Mouse (Mus musculus) embryonic fibroblast, embryonic 13.5 days (primary cell): ENCODE data around the gene Gm44502. TPM values are rescaled to one million over a fixed set of nuclear protein-coding genes. Genes with fewer than 3 reads are reported as not detected.

Source experiments
- H3K27ac ChIP-seq: 2 replicates; pipeline ENCODE4 v1.5.1; 2012; ENCODE audit warnings: low read length, control low read depth, inconsistent platforms; ENCODE audit not compliant: insufficient read depth
- H3K4me1 ChIP-seq: 2 replicates; pipeline ENCODE4 v1.6.1; 2011; ENCODE audit warnings: low read length; ENCODE audit not compliant: control insufficient read depth, insufficient read depth
- H3K4me3 ChIP-seq: 2 replicates; pipeline ENCODE4 v1.5.1; 2011; ENCODE audit warnings: mild to moderate bottlenecking, control low read depth, low read length; ENCODE audit not compliant: insufficient read depth
- CTCF ChIP-seq: IDR thresholded peaks from 2 replicates; pipeline ENCODE4 v1.5.1; 2011; ENCODE audit warnings: mild to moderate bottlenecking, control low read depth, low read length, moderate library complexity, borderline replicate concordance; ENCODE audit not compliant: insufficient read depth
- POLR2A ChIP-seq: IDR thresholded peaks from 2 replicates; pipeline ENCODE4 v1.6.1; 2011; ENCODE audit warnings: low read depth, mild to moderate bottlenecking, control low read depth, low read length, moderate library complexity
- polyA plus RNA-seq: library from polyadenylated mRNA; stranded (reverse); fragments of >200 nt; gene quantifications from 2 replicates; pipeline ENCODE4 v1.2.4, GENCODE M21; 2011; ENCODE audit warnings: low read depth; ENCODE audit not compliant: missing spikeins, insufficient read length

The Gm44502 gene
- polyA plus RNA-seq, 1 experiment, result 1.6 TPM

DNA sequence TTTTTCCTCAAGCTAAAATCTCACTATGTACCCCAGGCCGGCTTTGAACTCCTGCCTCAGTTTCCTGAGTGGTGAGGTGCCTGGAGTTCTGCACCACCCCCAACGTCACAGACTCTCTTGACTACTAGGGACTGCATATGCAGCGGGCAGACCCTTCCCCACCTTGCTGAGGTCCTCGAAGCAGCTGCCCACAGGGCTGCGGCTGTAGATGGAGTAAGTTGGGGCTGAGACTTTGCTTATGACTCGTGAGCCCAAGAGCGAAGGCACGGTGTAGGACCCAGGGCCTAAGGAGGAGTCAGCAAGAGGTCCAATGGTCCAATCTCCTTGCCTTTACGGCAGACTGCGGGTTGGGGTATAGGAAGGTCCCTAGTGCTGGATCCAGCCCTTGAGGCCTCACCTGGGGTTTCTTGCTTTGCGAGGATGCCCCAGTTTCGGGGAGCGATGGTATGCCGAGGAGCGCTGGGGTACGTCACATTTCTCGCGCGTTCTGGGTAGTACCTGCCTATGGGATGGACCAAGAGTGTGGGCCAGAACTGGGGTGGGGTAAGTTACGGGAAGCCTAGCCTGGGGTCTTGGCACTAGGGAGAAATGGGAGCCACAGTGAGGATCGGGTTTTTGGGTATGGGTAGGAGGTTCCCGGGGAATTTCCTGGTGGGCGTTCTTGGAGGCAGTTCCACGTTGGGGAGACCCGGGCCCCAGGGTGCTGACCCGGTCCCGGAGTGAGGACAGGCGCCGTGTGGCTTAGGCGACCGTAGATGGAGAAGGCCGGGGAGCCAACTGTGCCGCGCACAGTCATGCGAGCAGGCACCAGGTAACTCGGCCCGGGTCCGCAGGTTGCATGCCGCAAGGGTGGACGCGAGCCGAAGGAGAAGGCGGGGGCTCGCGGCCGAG, 51.3 kb downstream of the Gm44502 start:
- peak overlapping the region; percentile 19; the same call in 1 of the 2 replicates for H3K4me3 ChIP-seq
- no peak for TF ChIP-seq POLR2A
- TF ChIP-seq CTCF, result no peak
- no peaks in the 10 kb centered on the region; the same call in 1 of the 2 replicates for H3K4me1 ChIP-seq
- H3K27ac ChIP-seq, result no peak overlapping the region

DNA sequence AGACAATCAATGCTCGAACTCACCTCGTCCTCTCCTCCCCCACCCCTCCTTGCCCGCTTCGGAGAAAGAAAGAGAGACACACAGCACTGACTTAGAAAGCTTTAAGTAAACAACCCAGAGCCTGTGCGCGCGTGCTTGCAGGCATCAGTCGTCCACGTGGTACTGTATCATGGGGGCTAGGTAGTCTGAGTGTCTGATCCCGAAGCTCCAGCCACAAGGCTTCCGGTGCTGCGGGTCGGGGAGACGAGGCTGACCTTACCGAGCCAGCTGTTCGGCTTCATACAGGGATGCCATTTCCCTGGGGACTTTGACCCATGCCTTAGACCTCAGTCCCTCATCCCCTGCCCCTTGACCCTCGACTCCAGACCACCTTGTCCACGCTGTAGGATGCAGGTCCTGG, 52.1 kb downstream of the Gm44502 start:
- no peak; the same call in 1 of the 2 replicates for TF ChIP-seq POLR2A
- TF ChIP-seq CTCF, result no peak
- Histone ChIP-seq H3K27ac (no peak overlapping the region), H3K4me3 (no peak overlapping the region), H3K4me1 (no peaks in the 10 kb centered on the region; the same call in 1 of the 2 replicates)

DNA sequence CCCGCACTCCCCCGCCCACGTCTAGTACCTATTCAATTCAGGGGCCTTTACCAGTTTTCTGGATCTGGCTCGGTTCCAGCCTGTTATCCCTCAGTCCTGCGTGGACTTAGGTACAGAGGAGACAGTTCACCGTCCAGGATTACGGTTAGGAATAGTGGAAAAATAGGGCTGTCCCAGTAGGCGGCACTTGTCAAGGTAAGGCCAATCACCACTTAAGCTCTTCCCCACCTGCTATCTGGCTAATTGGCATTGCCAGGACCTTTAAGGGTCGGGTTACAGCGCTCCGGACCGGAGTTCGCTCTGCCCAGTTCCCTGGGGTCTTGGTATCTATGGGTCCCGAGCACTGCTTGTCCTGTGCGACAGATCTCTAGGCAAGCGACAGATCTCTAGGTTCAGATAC, 52.5 kb downstream of the Gm44502 start, which contains the start of gene Tymp:
Gene Tymp, minus strand, starts transcription at position 83 of the 400 bp plus-strand sequence.
- no peaks in the 10 kb centered on the region; the same call in 1 of the 2 replicates for H3K4me1 ChIP-seq
- H3K27ac ChIP-seq, result no peak within 1 kb of the TSS
- TF ChIP-seq CTCF, result no peak
- TF ChIP-seq POLR2A, result no peak
- H3K4me3 ChIP-seq, result no peak within 1 kb of the TSS

DNA sequence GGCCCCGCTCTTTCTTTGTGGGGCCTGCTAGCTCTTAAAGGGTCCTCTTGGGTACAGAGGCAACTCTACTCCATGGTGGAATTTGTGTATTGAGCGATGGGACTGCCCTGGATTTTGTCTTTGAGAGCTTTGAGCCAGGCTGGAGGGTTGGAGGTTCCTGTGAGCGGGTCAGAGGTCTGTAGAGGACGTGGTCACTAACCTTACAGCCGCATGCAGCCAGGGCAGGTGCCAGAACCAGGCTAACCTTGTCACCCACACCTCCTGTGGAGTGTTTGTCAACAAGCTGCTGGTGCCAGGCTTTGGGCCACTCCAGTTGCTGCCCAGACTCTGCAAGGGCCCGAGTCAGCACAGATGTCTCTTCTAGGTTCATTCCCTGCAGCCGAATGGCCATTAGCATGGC, 53.5 kb downstream of the Gm44502 start:
- H3K4me3 ChIP-seq, result no peak overlapping the region
- TF ChIP-seq POLR2A (no peak), CTCF (no peak)
- no peak overlapping the region for H3K27ac ChIP-seq
- no peaks in the 10 kb centered on the region; the same call in 1 of the 2 replicates for H3K4me1 ChIP-seq

DNA sequence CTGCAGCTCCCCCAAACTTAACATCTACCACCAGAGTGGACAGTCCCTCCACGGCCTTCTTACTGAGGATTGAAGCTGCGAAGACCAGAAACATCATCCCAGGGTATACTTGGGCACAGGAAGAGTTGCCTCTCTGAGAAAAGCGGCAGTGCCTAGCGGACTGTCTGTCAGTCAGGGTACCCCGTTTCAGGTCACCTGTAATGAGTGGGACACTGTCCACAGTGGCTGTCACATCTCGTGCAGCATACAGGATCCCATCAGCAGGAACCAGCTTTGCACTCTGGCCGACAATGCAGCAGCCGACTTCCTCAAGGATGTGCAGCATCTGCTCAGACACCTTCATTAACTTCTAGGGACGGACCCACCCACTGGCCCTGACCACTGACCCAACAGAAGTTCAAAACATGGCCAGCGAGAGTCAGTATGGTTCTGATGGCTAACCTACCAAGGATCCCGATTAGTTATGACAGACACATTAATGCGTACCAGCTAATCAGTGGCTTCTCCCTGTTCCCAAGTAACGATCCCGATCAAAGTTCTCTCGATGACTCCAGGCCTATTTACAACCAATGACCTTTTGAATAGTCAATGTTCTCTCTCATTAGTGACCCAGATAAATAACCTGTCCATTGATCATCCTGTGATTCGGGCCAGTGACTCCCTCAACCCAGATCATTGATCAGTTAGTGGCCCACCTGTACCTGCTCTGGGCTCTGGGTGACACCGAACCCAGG, 54.5 kb downstream of the Gm44502 start:
- no peak overlapping the region for H3K27ac ChIP-seq
- no peak for TF ChIP-seq POLR2A
- TF ChIP-seq CTCF, result no peak
- H3K4me1 ChIP-seq, result no peaks in the 10 kb centered on the region; the same call in 1 of the 2 replicates
- H3K4me3 ChIP-seq, result no peak overlapping the region

DNA sequence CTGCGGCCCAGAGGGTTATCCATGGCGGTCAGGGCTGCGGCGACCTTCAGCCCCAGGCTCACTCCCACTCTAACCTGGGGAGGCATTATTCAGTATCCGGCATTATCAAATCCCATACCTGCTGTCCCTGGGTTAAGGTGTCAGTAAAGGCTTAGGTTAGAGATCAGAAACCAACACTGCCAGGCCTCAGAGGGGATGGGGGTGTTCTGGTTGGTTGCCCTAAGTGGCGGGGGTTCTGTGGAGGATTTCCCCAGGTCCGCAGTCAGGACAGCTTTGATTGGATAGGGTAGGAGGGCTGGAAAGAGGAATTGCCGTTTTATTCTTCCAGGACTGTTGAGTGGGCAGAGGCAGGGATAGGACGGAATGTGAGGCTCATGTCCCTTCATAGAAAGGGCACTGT, 55.2 kb downstream of the Gm44502 start:
- Histone ChIP-seq H3K27ac (no peak overlapping the region), H3K4me3 (peak overlapping the region; percentile 54), H3K4me1 (no peaks in the 10 kb centered on the region; the same call in 1 of the 2 replicates)
- no peak for TF ChIP-seq POLR2A
- no peak for TF ChIP-seq CTCF

DNA sequence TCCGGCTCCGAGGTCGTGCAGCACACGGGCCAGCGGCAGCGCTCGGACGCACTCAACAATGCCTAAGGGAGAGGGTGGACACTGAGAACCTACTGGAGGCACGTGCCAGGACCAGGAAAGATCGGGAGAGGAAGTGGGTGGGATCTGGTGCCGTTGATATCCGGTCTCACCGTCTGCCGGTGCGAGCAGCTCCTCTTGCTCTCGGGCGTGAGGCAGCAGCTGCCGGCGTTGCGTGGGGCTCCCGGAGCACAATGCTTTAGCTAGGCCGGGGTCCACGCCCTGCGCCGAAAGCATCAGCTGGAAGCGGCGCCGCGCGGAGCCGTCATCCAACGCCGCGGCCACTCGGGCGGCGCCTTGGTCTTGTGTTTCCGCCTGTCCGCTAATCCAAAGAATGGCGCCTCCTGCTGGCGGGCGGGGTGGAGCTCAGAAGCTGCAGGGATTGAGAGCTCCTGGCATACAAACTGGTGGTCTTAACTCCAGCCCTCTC, 55.7 kb downstream of the Gm44502 start, which contains the start of gene Sco2:
Gene Sco2, minus strand, starts transcription at position 85 of the 487 bp plus-strand sequence.
- peak; percentile 50; the same call in 1 of the 2 replicates for TF ChIP-seq CTCF
- TF ChIP-seq POLR2A, result peak; percentile 80
- Histone ChIP-seq H3K4me3 (peak within 1 kb of the TSS; percentile 54), H3K4me1 (no peaks in the 10 kb centered on the region; the same call in 1 of the 2 replicates), H3K27ac (peak within 1 kb of the TSS; percentile 91)

DNA sequence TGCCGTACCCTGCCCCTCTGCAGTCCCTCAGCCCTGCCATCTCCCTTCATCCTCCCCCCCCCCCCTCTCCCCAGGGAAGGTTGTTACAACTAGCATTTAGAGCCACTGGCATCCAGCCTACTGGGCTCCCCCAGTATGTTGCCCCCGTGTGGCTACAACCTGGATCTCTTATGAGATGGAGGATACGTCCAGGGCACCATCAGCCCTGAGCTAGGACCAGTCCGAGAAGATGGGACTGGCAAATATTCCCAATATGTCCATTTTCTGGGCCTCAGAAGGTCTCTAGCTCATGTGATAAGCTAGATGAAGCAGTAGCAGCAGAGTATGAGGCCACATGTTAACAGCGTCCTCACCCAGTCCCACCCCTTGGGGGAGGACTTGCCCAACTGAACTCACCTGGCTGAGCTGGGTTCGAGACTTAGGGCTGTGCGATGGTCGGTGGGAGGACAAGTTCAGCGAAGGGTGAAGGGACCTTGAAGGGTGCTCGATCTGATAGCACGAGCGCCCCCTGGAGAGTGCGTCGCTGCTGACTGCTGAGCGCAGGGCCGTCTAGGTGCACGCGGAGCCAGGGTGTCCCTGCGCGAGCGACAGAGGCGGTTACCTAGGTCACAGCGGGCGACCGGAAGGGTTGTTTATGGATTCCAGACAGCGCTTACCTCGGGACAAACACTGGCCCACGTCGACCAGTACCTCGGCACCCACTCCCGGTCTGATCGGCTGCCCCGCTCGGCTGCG, 56.3 kb downstream of the Gm44502 start:
- no peaks in the 10 kb centered on the region; the same call in 1 of the 2 replicates for H3K4me1 ChIP-seq
- H3K27ac ChIP-seq, result peak overlapping the region; percentile 91
- TF ChIP-seq POLR2A (no peak; the same call in 1 of the 2 replicates), CTCF (peak; percentile 82)
- peak overlapping the region; percentile 54 for H3K4me3 ChIP-seq

DNA sequence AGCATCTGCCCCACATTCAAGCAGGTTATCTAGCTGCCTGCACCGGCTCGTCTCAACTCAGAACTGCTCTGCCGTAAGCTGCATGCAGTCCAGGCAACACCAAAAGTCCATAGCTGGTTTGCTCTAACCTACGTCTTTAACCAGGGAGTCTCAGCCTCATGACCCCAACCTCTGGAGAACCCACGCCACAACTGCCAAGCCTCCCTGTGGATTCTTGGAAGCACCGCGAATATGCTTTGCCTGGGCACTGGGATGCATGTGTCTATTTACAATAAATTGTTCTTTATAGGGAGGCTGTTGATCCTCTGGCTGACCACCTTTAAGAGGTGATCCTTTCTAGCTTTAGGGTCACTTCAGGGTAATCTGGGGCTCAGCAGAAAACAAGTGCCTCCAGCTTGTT, 57.0 kb downstream of the Gm44502 start:
- TF ChIP-seq POLR2A (no peak), CTCF (no peak)
- H3K4me1 ChIP-seq, result no peaks in the 10 kb centered on the region; the same call in 1 of the 2 replicates
- peak overlapping the region; percentile 54 for H3K4me3 ChIP-seq
- H3K27ac ChIP-seq, result no peak overlapping the region
